Mouse (Mus musculus) C3H10T1/2 (cell line): ENCODE measurements around the gene Gm28360. TPM values are rescaled to one million over a fixed set of nuclear protein-coding genes. Genes with fewer than 3 reads are reported as not detected.

Experiments
- polyA plus RNA-seq, 2 experiments: library from polyadenylated mRNA; unstranded; fragments of >200 nt; fragmentation: generic; extraction: Trizol; gene quantifications; one replicate each; pipeline ENCODE4 v1.2.1; 2012; ENCODE audit warnings: missing spikeins in 2 of 2

Gene Gm28360
- not detected for polyA plus RNA-seq

GRCm38 (mm10) chr1:117829781-117830180, at the start of gene Gm28360:
Gene Gm28360, plus strand, starts transcription at chr1:117830081.

GRCm38 (mm10) chr1:117780833-117781232, 49.0 kb upstream of the Gm28360 start, which contains the start of gene B020011L13Rik:
Gene B020011L13Rik, plus strand, starts transcription at chr1:117781133.

Other genes starting within 250 kb of the Gm28360 start
- not detected for gene Gm28363, start 132.9 kb upstream of the Gm28360 start, polyA plus RNA-seq
- gene B020011L13Rik, start 48.9 kb upstream of the Gm28360 start, polyA plus RNA-seq: not detected
- gene Gm28168, start 97.9 kb downstream of the Gm28360 start, polyA plus RNA-seq: not detected
- not detected for gene Gm7145, start 135.9 kb downstream of the Gm28360 start, polyA plus RNA-seq